Mouse (Mus musculus): ENCODE results near the gene Prim2. TPM values are rescaled to one million over a fixed set of nuclear protein-coding genes. Genes with fewer than 3 reads are reported as not detected.
"Not testable (repeated sequence)": the region's sequence is repeated elsewhere in the genome, so short reads cannot be mapped to it uniquely, and the experiment has no call there.

The Prim2 gene
- polyA plus RNA-seq, 1 experiment = 2.5 TPM

- Histone ChIP-seq H3K27ac (ENCODE audit: insufficient read depth, low read depth, low read length) (no peak overlapping the region), H3K36me3 (ENCODE audit: control insufficient read depth, insufficient read depth, low read length) (peaks cover 2% of the 10 kb centered on the region), H3K4me1 (ENCODE audit: control insufficient read depth, insufficient read depth, insufficient read length, low read length) (no peaks in the 10 kb centered on the region), H3K27me3 (ENCODE audit: control insufficient read depth, insufficient read depth, low read length) (no peaks in the 10 kb centered on the region), H3K4me3 (ENCODE audit: low read depth, low read length) (no peak overlapping the region)
- TF ChIP-seq CTCF (IDR thresholded peaks at IDR 0.05; ENCODE audit: extremely low read depth, insufficient read length, insufficient replicate concordance, low read depth, low read length) (no peak), POLR2A (IDR thresholded peaks at IDR 0.05; ENCODE audit: low read depth, low read length) (no peak)
- 95% methylated on average over 1 of the region's 1 CpGs for WGBS
These were observed 23.9 kb downstream of the Prim2 start for GRCm38 (mm10) chr1:33645689-33646088.

- no peak overlapping the region for H3K27ac ChIP-seq (ENCODE audit: insufficient read depth, low read depth, low read length)
- 82% methylated on average over 2 of the region's 2 CpGs for WGBS
- TF ChIP-seq POLR2A (IDR thresholded peaks at IDR 0.05; ENCODE audit: low read depth, low read length) (no peak), CTCF (IDR thresholded peaks at IDR 0.05; ENCODE audit: extremely low read depth, insufficient read length, insufficient replicate concordance, low read depth, low read length) (no peak)
- H3K36me3 ChIP-seq (ENCODE audit: control insufficient read depth, insufficient read depth, low read length) = peaks cover 4% of the 10 kb centered on the region
- H3K4me3 ChIP-seq (ENCODE audit: low read depth, low read length) = no peak overlapping the region
- no peaks in the 10 kb centered on the region for H3K27me3 ChIP-seq (ENCODE audit: control insufficient read depth, insufficient read depth, low read length)
- no peaks in the 10 kb centered on the region for H3K4me1 ChIP-seq (ENCODE audit: control insufficient read depth, insufficient read depth, insufficient read length, low read length)
These were observed 28.5 kb downstream of the Prim2 start for GRCm38 (mm10) chr1:33641139-33641538.

- no peak overlapping the region for H3K4me3 ChIP-seq (ENCODE audit: low read depth, low read length)
- peaks cover 4% of the 10 kb centered on the region for H3K36me3 ChIP-seq (ENCODE audit: control insufficient read depth, insufficient read depth, low read length)
- TF ChIP-seq CTCF (IDR thresholded peaks at IDR 0.05; ENCODE audit: extremely low read depth, insufficient read length, insufficient replicate concordance, low read depth, low read length) = no peak
- no peak for TF ChIP-seq POLR2A (IDR thresholded peaks at IDR 0.05; ENCODE audit: low read depth, low read length)
- no peaks in the 10 kb centered on the region for H3K4me1 ChIP-seq (ENCODE audit: control insufficient read depth, insufficient read depth, insufficient read length, low read length)
- H3K27me3 ChIP-seq (ENCODE audit: control insufficient read depth, insufficient read depth, low read length) = no peaks in the 10 kb centered on the region
- no peak overlapping the region for H3K27ac ChIP-seq (ENCODE audit: insufficient read depth, low read depth, low read length)
- WGBS = 93% methylated on average over 5 of the region's 5 CpGs
These were observed 29.5 kb downstream of the Prim2 start for GRCm38 (mm10) chr1:33640089-33640488.

- WGBS = 94% methylated on average over 7 of the region's 7 CpGs
- Histone ChIP-seq H3K27ac (ENCODE audit: insufficient read depth, low read depth, low read length) (no peak overlapping the region), H3K27me3 (ENCODE audit: control insufficient read depth, insufficient read depth, low read length) (no peaks in the 10 kb centered on the region), H3K4me1 (ENCODE audit: control insufficient read depth, insufficient read depth, insufficient read length, low read length) (no peaks in the 10 kb centered on the region), H3K4me3 (ENCODE audit: low read depth, low read length) (no peak overlapping the region), H3K36me3 (ENCODE audit: control insufficient read depth, insufficient read depth, low read length) (peaks cover 4% of the 10 kb centered on the region)
- no peak for TF ChIP-seq CTCF (IDR thresholded peaks at IDR 0.05; ENCODE audit: extremely low read depth, insufficient read length, insufficient replicate concordance, low read depth, low read length)
- TF ChIP-seq POLR2A (IDR thresholded peaks at IDR 0.05; ENCODE audit: low read depth, low read length) = no peak
These were observed 30.4 kb downstream of the Prim2 start for GRCm38 (mm10) chr1:33639234-33639633.

- H3K27ac ChIP-seq (ENCODE audit: insufficient read depth, low read depth, low read length) = no peak overlapping the region
- H3K27me3 ChIP-seq (ENCODE audit: control insufficient read depth, insufficient read depth, low read length) = no peaks in the 10 kb centered on the region
- no peaks in the 10 kb centered on the region for H3K4me1 ChIP-seq (ENCODE audit: control insufficient read depth, insufficient read depth, insufficient read length, low read length)
- TF ChIP-seq POLR2A (IDR thresholded peaks at IDR 0.05; ENCODE audit: low read depth, low read length) (no peak), CTCF (IDR thresholded peaks at IDR 0.05; ENCODE audit: extremely low read depth, insufficient read length, insufficient replicate concordance, low read depth, low read length) (no peak)
- H3K4me3 ChIP-seq (ENCODE audit: low read depth, low read length) = no peak overlapping the region
- H3K36me3 ChIP-seq (ENCODE audit: control insufficient read depth, insufficient read depth, low read length) = peaks cover 3% of the 10 kb centered on the region; the same call in 1 of the 2 replicates
- 95% methylated on average over 14 of the region's 14 CpGs for WGBS
These were observed 31.8 kb downstream of the Prim2 start for GRCm38 (mm10) chr1:33637827-33638226.

- no peak overlapping the region for H3K27ac ChIP-seq (ENCODE audit: insufficient read depth, low read depth, low read length)
- no peaks in the 10 kb centered on the region for H3K27me3 ChIP-seq (ENCODE audit: control insufficient read depth, insufficient read depth, low read length)
- WGBS = 91% methylated on average over 10 of the region's 10 CpGs
- H3K4me3 ChIP-seq (ENCODE audit: low read depth, low read length) = no peak overlapping the region
- TF ChIP-seq CTCF (IDR thresholded peaks at IDR 0.05; ENCODE audit: extremely low read depth, insufficient read length, insufficient replicate concordance, low read depth, low read length) = no peak
- H3K36me3 ChIP-seq (ENCODE audit: control insufficient read depth, insufficient read depth, low read length) = peaks cover 3% of the 10 kb centered on the region; the same call in 1 of the 2 replicates
- H3K4me1 ChIP-seq (ENCODE audit: control insufficient read depth, insufficient read depth, insufficient read length, low read length) = no peaks in the 10 kb centered on the region
These were observed 33.0 kb downstream of the Prim2 start for GRCm38 (mm10) chr1:33636421-33637195.

GRCm38 (mm10) chr1:33631002-33631618, 38.5 kb downstream of the Prim2 start:
- not testable (repeated sequence) for H3K27me3 ChIP-seq (ENCODE audit: control insufficient read depth, insufficient read depth, low read length); H3K4me1 ChIP-seq (ENCODE audit: control insufficient read depth, insufficient read depth, insufficient read length, low read length); H3K27ac ChIP-seq (ENCODE audit: insufficient read depth, low read depth, low read length); H3K36me3 ChIP-seq (ENCODE audit: control insufficient read depth, insufficient read depth, low read length); H3K4me3 ChIP-seq (ENCODE audit: low read depth, low read length)
- WGBS = 97% methylated on average over 1 of the region's 1 CpGs

Measured in small intestine, adult 2 months (tissue).